Mouse (Mus musculus) ES-E14 (cell line): ENCODE measurements around the gene Supt4a. TPM values are rescaled to one million over a fixed set of nuclear protein-coding genes. Genes with fewer than 3 reads are reported as not detected.

ENCODE experiments used
- DNase-seq: peaks from one replicate; pipeline ENCODE4 v3.0.0-alpha.2; 2013; ENCODE audit warnings: low read depth, low spot score
- H3K27ac ChIP-seq: 2 replicates; pipeline ENCODE4 v1.5.1; 2012; ENCODE audit warnings: low read depth, mild to moderate bottlenecking, low read length, moderate library complexity, mixed read lengths; ENCODE audit not compliant: poor library complexity, insufficient read depth, severe bottlenecking
- H3K36me3 ChIP-seq: 2 replicates; pipeline ENCODE4 v1.6.1; 2012; ENCODE audit warnings: mild to moderate bottlenecking, low read length, moderate library complexity, mixed read lengths; ENCODE audit not compliant: control insufficient read depth, poor library complexity, insufficient read depth, severe bottlenecking
- H3K4me1 ChIP-seq, 2 experiments: fragments of 150-350 bp in 1 of 2; sonication (generic) in 1 of 2; 2 replicates each; pipeline ENCODE4 v1.6.1; 2012; ENCODE audit warnings: low read length in 2 of 2, mild to moderate bottlenecking in 1 of 2, mixed read lengths in 1 of 2; ENCODE audit not compliant: control insufficient read depth in 2 of 2, insufficient read depth in 2 of 2, poor library complexity in 1 of 2
- H3K4me3 ChIP-seq, 2 experiments: fragments of 150-350 bp in 1 of 2; sonication (generic) in 1 of 2; 2 replicates each; pipeline ENCODE4 v1.5.1; 2012; ENCODE audit warnings: low read length in 2 of 2, low read depth in 1 of 2, mild to moderate bottlenecking in 1 of 2, mixed read lengths in 1 of 2; ENCODE audit not compliant: insufficient read depth in 1 of 2, poor library complexity in 1 of 2, severe bottlenecking in 1 of 2
- H3K9ac ChIP-seq: 2 replicates; pipeline ENCODE4 v1.6.1; 2012; ENCODE audit warnings: low read depth, mild to moderate bottlenecking, low read length, mixed read lengths; ENCODE audit not compliant: poor library complexity, insufficient read depth, severe bottlenecking
- H3K9me3 ChIP-seq: fragments of 150-350 bp; sonication (generic); 2 replicates; pipeline ENCODE4 v1.6.1; 2012; ENCODE audit warnings: low read depth, mild to moderate bottlenecking, low read length; ENCODE audit not compliant: control insufficient read depth, insufficient read depth
- CHD2 ChIP-seq: IDR thresholded peaks from 2 replicates; pipeline ENCODE4 v1.6.1; 2014; ENCODE audit warnings: mild to moderate bottlenecking, low read depth, low read length, inconsistent platforms
- HCFC1 ChIP-seq: IDR thresholded peaks from 2 replicates; pipeline ENCODE4 v1.6.1; 2012; ENCODE audit warnings: low read length, inconsistent platforms, borderline replicate concordance; ENCODE audit not compliant: insufficient read depth
- MAFK ChIP-seq: IDR thresholded peaks from 2 replicates; pipeline ENCODE4 v1.6.1; 2014; ENCODE audit warnings: mild to moderate bottlenecking, low read depth, low read length, inconsistent platforms; ENCODE audit not compliant: insufficient read depth
- ZC3H11A ChIP-seq: IDR thresholded peaks from 2 replicates; pipeline ENCODE4 v1.6.1; 2012; ENCODE audit warnings: low read depth, mild to moderate bottlenecking, inconsistent platforms, low read length, borderline replicate concordance
- ZNF384 ChIP-seq: IDR thresholded peaks from 2 replicates; pipeline ENCODE4 v1.6.1; 2012; ENCODE audit warnings: low read depth, low read length, inconsistent platforms
- in situ Hi-C, 2 experiments: fragments of 600-800 bp; cut with MboI; formaldehyde crosslinking; loops; one replicate each; pipeline ENCODE4 v1.15.1; 2025; ENCODE audit warnings: low sequenced_read_pairs in 2 of 2, inconsistent platforms in 1 of 2; ENCODE audit not compliant: unreplicated experiment in 2 of 2
- total RNA-seq: library from RNA; depleted of rRNA; stranded (reverse); fragments of 300-350 nt; gene quantifications from 2 replicates; pipeline ENCODE4 v1.2.3, GENCODE M21; 2012

The Supt4a gene
- total RNA-seq, 1 experiment: 220 TPM

DNA sequence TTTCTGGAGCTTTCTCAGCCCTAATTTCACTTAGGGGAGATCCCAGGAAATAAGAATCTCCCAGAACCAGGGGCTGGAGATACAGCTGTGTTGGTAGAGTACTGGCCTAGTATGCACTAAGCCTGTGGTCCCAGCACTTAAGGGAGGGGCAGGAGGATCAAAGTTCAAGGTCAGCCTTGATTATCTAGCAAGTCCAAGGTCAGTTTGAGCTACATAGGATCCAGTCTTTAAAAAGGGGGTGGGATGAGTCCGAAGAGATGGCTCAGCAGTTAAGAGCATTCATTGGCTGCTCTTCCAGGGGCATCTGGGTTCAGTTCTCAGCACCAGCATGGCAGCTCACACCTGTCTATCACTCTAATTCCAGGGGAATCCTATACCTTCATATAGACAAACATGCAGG lies 15.0 kb downstream of the Supt4a start:
- no peak overlapping the region for H3K4me3 ChIP-seq
- no peaks in the 10 kb centered on the region for H3K36me3 ChIP-seq
- in situ Hi-C loops: no loop called here
- no peak for TF ChIP-seq MAFK
- TF ChIP-seq ZNF384: no peak
- no peak for TF ChIP-seq ZC3H11A
- no peak for TF ChIP-seq HCFC1
- no peak for TF ChIP-seq CHD2
- H3K9ac ChIP-seq: no peak overlapping the region
- no peak overlapping the region for H3K27ac ChIP-seq
- no peak for DNase-seq
- peaks cover 2 to 32% of the 10 kb centered on the region in 2 experiments; a peak in 2 of 4 replicates for H3K4me1 ChIP-seq
- H3K9me3 ChIP-seq: no peaks in the 10 kb centered on the region

DNA sequence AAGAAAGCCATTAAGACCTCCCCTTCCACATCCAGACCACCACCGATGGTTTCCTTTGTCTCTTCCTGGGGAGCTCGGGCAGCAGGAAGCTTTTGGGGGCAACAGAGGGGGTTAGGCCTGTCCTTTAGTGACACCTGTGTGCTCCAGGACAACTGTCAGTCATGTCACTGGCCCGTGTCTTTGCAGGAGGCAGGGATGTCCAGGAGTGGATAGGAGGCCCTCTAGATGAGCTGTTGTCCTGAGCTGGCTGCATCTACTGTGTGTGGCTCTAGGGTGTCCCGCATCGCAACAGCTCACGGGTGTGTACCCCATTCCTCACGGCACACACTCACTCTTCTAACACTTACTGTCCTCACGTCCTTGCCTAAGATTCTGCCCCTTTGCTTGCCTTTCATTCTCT lies 15.9 kb downstream of the Supt4a start:
- Histone ChIP-seq H3K36me3 (no peaks in the 10 kb centered on the region), H3K9ac (no peak overlapping the region), H3K27ac (no peak overlapping the region), H3K4me1 (peaks cover 0 to 28% of the 10 kb centered on the region in 2 experiments; a peak in 2 of 4 replicates), H3K4me3 (no peak overlapping the region), H3K9me3 (no peaks in the 10 kb centered on the region)
- no peak for TF ChIP-seq ZNF384
- no peak for TF ChIP-seq MAFK
- no peak for TF ChIP-seq HCFC1
- no peak for TF ChIP-seq ZC3H11A
- in situ Hi-C loops: no loop called here
- DNase-seq: no peak

GRCm38 (mm10) chr11:87753891-87754501 lies 16.6 kb downstream of the Supt4a start:
- H3K4me3 ChIP-seq: no peak overlapping the region
- H3K4me1 ChIP-seq: peaks cover 0 to 25% of the 10 kb centered on the region in 2 experiments; a peak in 2 of 4 replicates
- DNase-seq: no peak
- no peaks in the 10 kb centered on the region for H3K9me3 ChIP-seq
- TF ChIP-seq CHD2: no peak
- no peak for TF ChIP-seq MAFK
- no peak for TF ChIP-seq HCFC1
- no peak for TF ChIP-seq ZNF384
- TF ChIP-seq ZC3H11A: no peak
- no peak overlapping the region for H3K27ac ChIP-seq
- H3K9ac ChIP-seq: no peak overlapping the region
- H3K36me3 ChIP-seq: no peaks in the 10 kb centered on the region
- in situ Hi-C loops: no loop called here

DNA sequence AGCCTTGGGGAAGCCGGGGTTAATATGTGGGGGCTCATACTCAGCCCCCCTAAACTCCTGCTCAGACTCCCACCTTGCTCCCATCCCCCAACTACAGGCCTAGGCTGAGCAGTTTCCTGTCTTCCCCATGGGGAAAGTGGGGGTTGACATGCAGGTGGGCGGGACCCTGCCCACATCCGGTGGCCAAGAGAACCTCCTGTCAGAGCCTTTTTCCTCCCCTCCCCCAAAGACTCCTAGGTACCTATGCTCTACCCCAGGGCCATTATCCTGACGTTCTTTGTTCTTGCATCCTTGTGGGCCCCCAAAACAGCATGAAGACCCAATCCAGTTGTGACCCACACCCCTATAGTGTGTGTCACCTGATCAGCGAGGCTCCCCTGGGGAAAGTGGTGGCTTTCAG lies 17.3 kb downstream of the Supt4a start:
- Histone ChIP-seq H3K36me3 (no peaks in the 10 kb centered on the region), H3K27ac (no peak overlapping the region), H3K9ac (no peak overlapping the region), H3K4me1 (peaks cover 0 to 19% of the 10 kb centered on the region in 2 experiments; a peak in 2 of 4 replicates), H3K4me3 (no peak overlapping the region), H3K9me3 (no peaks in the 10 kb centered on the region)
- in situ Hi-C loops: no loop called here
- no peak for DNase-seq
- TF ChIP-seq ZC3H11A (no peak), ZNF384 (no peak), MAFK (no peak), HCFC1 (no peak), CHD2 (no peak)
